Mouse (Mus musculus): Measurements from ENCODE around the gene Stk16.

DNA sequence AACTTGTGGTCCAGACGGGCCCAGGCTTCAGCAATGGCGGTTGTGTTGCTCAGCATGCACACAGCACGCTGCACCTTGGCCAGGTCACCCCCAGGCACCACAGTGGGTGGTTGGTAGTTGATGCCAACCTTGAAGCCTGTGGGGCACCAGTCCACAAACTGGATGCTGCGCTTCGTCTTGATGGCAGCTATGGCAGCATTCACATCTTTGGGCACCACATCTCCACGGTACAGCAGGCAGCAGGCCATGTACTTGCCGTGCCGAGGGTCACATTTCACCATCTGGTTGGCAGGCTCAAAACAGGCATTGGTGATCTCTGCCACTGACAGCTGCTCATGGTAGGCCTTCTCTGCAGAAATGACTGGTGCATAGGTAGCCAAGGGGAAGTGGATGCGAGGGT lies 5.1 kb downstream of the Stk16 start:
- TF ChIP-seq CTCF (IDR thresholded peaks at IDR 0.05) (no peak), EP300 (IDR thresholded peaks at IDR 0.05) (no peak)

Measured in lung, postnatal 0 days (tissue).